Mouse (Mus musculus): ENCODE data around the gene Creb5. TPM values are rescaled to one million over a fixed set of nuclear protein-coding genes. Genes with fewer than 3 reads are reported as not detected.
"Not testable (repeated sequence)": the region's sequence is repeated elsewhere in the genome, so short reads cannot be mapped to it uniquely, and the experiment has no call there.

Creb5 gene
- polyA plus RNA-seq, 2 experiments from 2014 or later = not detected

DNA sequence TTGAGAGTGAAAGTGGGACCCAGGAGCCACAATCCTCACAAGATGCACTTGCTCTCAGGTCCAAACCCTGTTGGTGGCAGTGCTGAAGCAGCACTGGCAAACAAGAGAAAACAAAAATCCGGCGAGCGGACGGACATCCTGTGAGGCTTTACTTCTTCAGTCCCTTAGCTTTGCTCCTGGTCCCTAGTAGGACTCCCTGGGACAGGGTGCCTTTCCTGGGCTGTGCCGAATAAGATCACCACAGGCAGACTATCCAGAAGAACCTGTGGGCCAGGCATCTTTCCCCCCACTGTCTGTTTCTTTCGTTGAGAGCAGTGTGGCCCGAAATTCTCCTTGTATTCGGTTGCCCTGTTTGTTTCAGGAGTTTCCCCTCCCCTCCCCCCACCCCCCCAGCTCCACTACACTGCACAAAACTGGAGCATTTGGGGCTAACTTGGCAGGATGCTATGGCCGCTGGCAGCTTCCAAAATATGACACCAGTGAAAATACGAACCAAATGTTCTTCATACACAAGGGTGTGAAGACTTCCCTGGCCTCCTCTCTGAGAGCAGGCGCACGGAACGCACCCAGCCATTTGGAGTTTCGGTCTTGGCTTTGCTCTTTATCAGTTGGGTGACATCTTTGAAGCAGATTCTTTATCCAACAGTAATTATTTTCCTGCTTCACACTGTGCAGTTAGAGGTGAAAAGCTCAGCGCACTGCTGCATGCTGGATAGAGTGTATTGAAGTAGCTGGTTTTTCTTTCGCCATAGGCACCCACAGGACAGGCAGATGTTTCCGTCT, 32.7 kb downstream of the Creb5 start:
- ATAC-seq = no peak

DNA sequence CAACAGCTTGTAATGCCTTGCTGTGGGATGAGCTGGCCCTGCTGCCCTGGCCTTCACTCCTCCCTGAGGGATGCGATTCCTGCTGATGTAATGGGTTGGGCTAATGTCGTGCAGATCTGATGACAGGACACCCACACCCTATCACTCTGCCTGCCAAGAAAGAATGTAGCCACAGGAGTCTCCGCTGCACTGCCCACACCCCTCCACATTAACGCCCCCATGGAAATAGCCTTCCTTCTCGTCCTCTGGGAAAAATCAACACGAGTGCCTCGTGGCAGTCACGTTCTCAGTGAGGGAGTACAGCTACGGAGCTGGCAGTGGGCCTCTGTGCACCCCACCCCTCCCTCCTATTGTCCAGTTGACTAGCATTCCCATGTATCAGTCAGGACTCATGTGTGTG, 50.3 kb downstream of the Creb5 start:
- ATAC-seq = no peak

- ATAC-seq = no peak
Observed at GRCm38 (mm10) chr6:53352311-53352960, 65.4 kb downstream of the Creb5 start.

DNA sequence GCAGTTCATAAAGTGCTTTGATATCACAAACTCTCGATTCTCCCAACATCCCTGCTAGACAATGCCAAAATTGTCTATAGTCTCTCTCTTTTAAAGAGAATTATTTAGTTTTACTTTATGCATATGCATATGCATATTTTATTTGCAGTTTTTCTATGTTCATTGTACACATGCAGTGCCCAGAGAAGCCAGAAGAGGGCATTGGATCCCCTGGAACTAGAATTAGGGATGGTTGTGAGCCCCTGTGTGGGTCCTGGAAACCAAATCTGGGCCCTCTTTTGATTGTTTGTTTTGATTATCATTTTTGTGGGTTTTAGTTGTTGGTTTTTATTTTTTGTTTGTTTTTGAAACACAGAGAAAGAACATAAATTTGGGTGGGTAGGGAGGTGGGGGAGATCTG, 69.3 kb downstream of the Creb5 start:
- no peak for ATAC-seq

- no peak for ATAC-seq
Observed at GRCm38 (mm10) chr6:53363535-53363934, 76.5 kb downstream of the Creb5 start.

DNA sequence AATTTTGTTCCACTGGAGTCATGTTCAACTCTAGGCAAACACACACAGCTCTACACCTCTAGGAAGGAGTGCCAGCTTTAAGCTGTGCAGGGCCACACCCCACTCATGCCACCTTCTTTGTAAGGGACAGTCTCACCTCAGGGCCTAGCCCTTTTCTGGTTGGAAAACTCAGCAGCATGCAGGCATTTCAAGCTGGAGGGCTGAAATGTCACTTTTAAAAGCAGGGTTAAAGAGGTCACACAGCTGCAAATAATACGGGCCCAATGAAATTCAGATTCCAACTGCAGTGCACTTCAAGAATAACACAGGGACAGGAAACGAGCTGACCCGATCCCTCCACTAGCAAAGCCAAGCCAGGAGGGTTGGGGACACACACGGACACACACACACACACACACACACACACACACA, 76.9 kb downstream of the Creb5 start:
- ATAC-seq = no peak

DNA sequence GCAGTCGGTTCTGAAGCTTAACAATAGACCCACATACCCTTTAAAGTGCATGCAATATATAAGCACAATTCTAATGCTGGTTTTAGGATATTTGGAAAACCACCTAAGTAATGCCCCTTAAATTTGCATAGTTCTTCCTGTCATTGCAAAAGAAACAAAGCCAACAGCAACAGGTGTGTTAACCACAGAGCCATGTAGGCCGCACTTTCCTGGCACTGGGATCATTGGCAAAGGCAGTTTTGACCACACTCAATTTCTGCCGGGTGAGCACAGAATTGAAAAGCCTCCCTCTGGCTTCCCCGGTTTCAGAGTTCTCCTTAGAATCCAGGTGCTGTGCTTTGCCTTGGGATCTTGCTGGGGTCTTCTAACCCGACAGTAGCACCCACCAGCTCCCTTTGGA, 82.1 kb downstream of the Creb5 start:
- no peak for ATAC-seq

GRCm38 (mm10) chr6:53369928-53370327, 82.9 kb downstream of the Creb5 start:
- no peak for ATAC-seq

DNA sequence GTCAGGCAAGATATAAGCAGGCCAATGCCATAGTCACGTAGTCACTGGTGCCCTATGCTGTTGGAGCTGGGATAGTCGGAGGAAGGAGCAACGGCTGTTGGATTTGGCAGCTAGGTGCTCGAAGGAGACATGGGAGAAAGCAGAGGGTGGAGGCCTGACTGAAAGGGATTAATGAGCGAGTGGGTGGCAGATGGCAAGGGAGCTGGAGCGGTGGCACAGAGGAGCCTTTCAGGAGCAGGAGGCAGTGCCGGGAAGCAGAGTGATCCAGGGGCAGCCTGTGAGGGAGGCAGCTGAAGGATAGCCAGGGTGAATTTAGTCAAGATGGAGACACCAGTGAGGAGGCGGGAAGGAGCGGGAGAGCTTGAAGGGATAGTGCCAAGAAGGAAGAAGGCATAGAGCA, 84.9 kb downstream of the Creb5 start:
- ATAC-seq = no peak

DNA sequence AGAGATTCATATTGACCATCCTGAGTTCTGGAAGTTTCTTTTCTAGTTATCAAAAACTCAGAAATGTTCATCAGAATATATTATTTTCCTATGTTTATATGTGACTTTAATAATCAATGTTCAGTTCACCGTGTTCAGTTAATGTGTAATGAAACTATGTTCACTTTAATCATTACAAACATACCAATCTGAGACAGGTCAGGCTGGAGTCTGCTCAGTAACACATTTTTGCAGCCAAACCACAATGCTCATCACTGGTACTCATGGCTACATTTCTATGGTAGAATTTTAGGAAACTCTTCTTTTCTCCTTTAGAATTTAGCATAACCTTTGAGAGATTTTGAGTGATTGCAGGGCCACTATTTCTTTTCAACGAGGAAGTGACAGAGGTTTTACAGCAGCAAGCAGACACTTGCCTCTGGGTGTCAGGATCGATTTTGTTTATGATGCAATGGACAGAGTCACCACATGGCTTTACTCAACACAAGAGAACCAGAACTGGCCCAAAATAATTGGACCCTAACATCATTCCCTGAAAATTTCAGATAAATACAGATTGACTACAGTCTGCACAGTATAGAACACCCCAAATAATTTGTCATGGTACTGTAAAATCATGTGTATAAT, 87.4 kb downstream of the Creb5 start:
- no peak for ATAC-seq

- no peak for ATAC-seq
Observed at GRCm38 (mm10) chr6:53389277-53389676, 102.2 kb downstream of the Creb5 start.

DNA sequence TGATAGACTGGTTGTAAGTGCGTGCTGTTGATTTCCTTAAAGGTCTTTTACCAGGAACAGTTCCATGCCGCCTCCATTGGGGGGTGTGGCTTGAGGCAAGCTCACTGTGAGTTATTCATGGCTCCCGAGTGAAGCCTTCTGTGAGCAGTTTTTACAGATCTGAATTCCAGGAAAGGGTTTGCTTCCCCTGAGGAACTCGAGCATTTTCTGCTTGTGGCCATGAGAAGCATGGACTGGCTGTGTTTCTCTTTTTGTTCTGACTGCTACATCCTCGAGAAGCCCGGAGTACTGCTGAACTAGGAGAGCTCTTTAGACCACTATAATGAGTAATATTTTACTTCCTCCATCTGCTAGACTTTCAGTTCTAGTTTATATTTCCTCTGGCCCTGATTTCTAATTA, 103.3 kb downstream of the Creb5 start:
- ATAC-seq = no peak

- no peak for ATAC-seq
Observed at GRCm38 (mm10) chr6:53394026-53394425, 107.0 kb downstream of the Creb5 start.

GRCm38 (mm10) chr6:53395208-53395607, 108.1 kb downstream of the Creb5 start:
- ATAC-seq = no peak

DNA sequence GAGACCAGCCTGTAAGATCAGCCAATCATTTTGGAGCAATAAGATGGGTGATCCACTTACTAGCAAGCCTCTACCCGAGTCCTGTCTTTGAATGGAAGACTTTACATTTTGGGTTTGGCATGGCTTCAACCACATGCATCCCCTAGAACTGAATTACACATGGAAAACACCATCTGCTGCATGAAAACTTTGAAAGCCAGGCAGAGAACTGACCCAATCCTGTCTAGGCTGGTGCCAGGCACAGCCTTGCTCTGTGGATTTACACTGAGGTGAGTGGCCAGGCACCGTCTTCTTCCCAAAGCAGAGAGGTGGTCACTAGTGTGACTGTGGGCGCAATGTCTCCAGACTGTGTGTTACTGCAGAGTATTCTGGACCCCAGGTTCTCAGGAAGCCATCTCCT, 109.4 kb downstream of the Creb5 start:
- ATAC-seq = no peak

GRCm38 (mm10) chr6:53397797-53398196, 110.7 kb downstream of the Creb5 start:
- no peak for ATAC-seq

GRCm38 (mm10) chr6:53398297-53399140, 111.4 kb downstream of the Creb5 start:
- ATAC-seq = no peak

- no peak for ATAC-seq
Observed at GRCm38 (mm10) chr6:53401364-53401763, 114.3 kb downstream of the Creb5 start.

DNA sequence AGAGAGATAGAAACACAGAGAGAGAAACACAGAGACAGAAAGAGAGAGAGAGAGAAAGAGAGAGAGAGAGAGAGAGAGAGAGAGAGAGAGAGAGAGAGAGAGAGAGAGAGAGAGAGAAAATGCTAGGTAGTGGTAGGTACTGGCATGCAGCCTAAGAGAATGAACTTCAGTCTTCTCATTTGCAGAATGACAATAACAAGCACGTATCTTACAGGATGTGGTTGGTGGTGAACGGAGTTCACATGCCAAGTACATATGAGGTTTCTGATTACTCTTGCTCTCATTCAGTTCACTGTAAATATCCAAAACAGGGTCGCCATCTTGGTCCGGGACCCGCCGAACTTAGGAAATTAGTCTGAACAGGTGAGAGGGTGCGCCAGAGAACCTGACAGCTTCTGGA, 115.5 kb downstream of the Creb5 start:
- not testable (repeated sequence) for ATAC-seq

GRCm38 (mm10) chr6:53409183-53409582, 122.1 kb downstream of the Creb5 start:
- no peak for ATAC-seq

DNA sequence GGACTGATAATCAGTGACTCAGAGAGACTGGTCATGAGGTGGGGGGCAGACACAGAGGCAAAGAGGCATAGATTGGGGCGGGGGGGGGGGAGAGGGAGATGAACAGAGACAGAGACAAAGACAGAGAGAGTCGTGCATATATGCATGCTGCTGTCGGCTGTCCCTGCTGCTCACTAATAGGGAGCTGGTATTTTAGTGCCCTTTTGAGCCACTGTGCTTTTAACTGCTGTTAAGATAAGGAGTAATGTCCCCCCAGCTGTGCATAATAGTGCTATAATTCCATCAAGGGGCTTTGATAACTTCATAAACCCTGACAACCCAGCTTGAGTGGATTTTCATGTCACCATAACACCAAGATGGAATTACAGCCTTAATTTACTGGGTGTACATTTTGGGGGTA, 134.3 kb downstream of the Creb5 start:
- no peak for ATAC-seq

- no peak for ATAC-seq
Observed at GRCm38 (mm10) chr6:53429368-53429767, 142.3 kb downstream of the Creb5 start.

GRCm38 (mm10) chr6:53429891-53430290, 142.8 kb downstream of the Creb5 start:
- ATAC-seq = no peak
